Mouse (Mus musculus) neural tube, embryonic 11.5 days (tissue): ENCODE measurements around the gene Crtc1. TPM values are rescaled to one million over a fixed set of nuclear protein-coding genes. Genes with fewer than 3 reads are reported as not detected.

Experiments used
- ATAC-seq: fragments of 200-750 bp; cut with Nextera tagmentation; 2 replicates; pipeline ENCODE4 v1.8.0; 2017; ENCODE audit warnings: moderate number of reproducible peaks, mild to moderate bottlenecking, moderate TSS enrichment, moderate library complexity; ENCODE audit not compliant: insufficient read depth, low FRiP score, low TSS enrichment
- DNase-seq: peaks from one replicate; pipeline ENCODE4 v3.0.0-alpha.2; 2015; ENCODE audit warnings: low spot score
- H3K27ac ChIP-seq: fragments of 300-500 bp; sonication (generic); 2 replicates; pipeline ENCODE4 v1.5.1; 2014; ENCODE audit warnings: low read depth, mild to moderate bottlenecking, low read length
- H3K27me3 ChIP-seq: fragments of 300-500 bp; sonication (generic); 2 replicates; pipeline ENCODE4 v1.6.1; 2014; ENCODE audit warnings: mild to moderate bottlenecking, low read length, mixed read lengths; ENCODE audit not compliant: control insufficient read depth, insufficient read depth
- H3K36me3 ChIP-seq: fragments of 300-500 bp; sonication (generic); 2 replicates; pipeline ENCODE4 v1.6.1; 2014; ENCODE audit warnings: mild to moderate bottlenecking, low read length, moderate library complexity, mixed read lengths; ENCODE audit not compliant: control insufficient read depth, insufficient read depth
- H3K4me1 ChIP-seq: fragments of 300-500 bp; sonication (generic); 2 replicates; pipeline ENCODE4 v1.6.1; 2014; ENCODE audit warnings: low read length, mixed read lengths; ENCODE audit not compliant: control insufficient read depth, insufficient read depth
- H3K4me2 ChIP-seq: fragments of 300-500 bp; sonication (generic); 2 replicates; pipeline ENCODE4 v1.6.1; 2014; ENCODE audit warnings: low read depth, mild to moderate bottlenecking, moderate library complexity
- H3K4me3 ChIP-seq: fragments of 300-500 bp; sonication (generic); 2 replicates; pipeline ENCODE4 v1.5.1; 2014; ENCODE audit warnings: low read depth, low read length
- H3K9ac ChIP-seq: fragments of 300-500 bp; sonication (generic); 2 replicates; pipeline ENCODE4 v1.6.1; 2014; ENCODE audit warnings: mild to moderate bottlenecking, low read length
- H3K9me3 ChIP-seq: fragments of 300-500 bp; sonication (generic); 2 replicates; pipeline ENCODE4 v1.6.1; 2016; ENCODE audit warnings: low read length; ENCODE audit not compliant: control insufficient read depth
- WGBS: fragments of 180-500 bp; shearing (Covaris S2); extraction: QIAGEN DNeasy Blood & Tissue Kit; methylation state at CpG from one replicate; pipeline ENCODE4 v1.1.7; 2014; 5-methylcytosine and 5-hydroxymethylcytosine counted together
- polyA plus RNA-seq: library from polyadenylated mRNA; unstranded; fragments of >200 nt; fragmentation: Nextera tagmentation; extraction: Ambion mirVana; gene quantifications from 2 replicates; pipeline ENCODE4 v1.2.1, GENCODE M21; 2014

Gene Crtc1
- polyA plus RNA-seq, result 16.1 and 17.9 TPM in 2 replicates

DNA sequence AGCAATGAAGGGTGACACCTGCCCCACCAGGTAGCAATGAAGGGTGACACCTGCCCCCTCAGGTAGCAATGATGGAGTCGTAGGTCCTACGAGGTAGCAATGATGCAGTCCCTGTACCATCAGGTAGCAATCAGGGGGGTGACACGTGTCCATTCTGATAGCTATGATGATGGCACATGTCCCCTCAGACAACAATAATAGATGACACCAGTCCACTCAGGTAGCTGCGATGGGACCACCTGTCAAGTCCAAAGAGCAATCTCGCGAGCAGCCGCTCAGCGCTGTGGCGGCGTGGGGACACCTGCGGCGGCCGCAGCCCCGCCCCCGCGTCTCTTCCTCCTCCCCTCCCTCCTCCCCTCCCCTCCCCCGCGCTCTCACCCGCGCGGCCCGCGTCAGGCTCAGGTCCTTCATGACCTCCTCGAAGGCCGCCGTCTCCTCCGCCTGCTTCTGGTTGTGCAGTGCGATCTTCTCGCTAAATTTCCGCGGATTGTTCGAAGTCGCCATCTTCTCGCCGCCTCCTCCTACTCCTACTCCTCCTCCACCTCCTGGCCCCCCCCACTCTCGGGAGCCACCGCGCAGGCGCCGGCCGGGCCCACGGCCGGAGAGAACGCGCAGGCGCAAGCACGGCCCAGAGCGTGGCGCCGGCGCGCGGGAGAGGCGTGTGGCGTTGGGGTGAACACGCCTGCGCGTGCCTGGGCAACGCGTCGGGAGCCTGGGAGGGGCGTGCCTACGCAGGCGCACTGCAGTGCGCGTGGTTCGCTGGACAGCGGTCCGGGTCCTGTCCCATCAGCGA, at the start of gene Crtc1:
Crtc1 (minus strand) TSS at position 525 of the 793 bp plus-strand sequence.
- Histone ChIP-seq H3K9me3 (no peaks in the 10 kb centered on the region), H3K9ac (peak within 1 kb of the TSS; percentile 70), H3K27ac (no peak within 1 kb of the TSS), H3K4me1 (peaks cover 7% of the 10 kb centered on the region; the same call in 1 of the 2 replicates), H3K4me2 (peak within 1 kb of the TSS; percentile 73), H3K36me3 (no peaks in the 10 kb centered on the region; the same call in 1 of the 2 replicates), H3K27me3 (no peaks in the 10 kb centered on the region), H3K4me3 (peak within 1 kb of the TSS; percentile 70)
- WGBS, result under 1% methylated on average over 59 of the region's 70 CpGs
- ATAC-seq, result peak; percentile 96
- peak; percentile 100 for DNase-seq

DNA sequence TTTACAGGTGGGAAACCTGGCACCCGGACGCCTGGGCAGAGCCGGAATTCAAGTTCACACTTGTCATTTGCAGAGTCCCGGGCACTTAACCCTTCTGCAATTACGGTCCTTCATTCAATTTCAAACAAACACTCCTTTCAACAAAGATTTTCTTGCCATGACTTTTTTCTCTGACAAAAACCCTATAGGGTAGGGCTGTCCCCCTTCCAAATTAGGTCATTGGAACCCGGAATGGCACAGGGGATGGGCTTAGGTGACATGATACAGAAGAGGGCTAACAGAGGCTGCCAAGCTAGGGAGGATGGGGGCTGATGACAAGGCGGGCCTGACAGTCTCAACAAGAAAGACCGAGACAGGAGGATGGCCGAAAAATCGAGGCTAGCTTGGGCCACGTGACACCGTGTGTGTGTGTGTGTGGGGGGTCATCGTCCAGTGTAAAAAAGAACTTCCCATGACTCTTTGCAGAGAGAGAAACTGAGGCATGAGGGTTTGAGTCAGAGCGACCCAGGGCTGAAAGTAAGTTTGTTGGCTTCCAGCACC, 49.6 kb upstream of the Crtc1 start:
- 2% methylated on average over 14 of the region's 14 CpGs for WGBS
- DNase-seq, result no peak
- peaks cover 92% of the 10 kb centered on the region for H3K27me3 ChIP-seq

DNA sequence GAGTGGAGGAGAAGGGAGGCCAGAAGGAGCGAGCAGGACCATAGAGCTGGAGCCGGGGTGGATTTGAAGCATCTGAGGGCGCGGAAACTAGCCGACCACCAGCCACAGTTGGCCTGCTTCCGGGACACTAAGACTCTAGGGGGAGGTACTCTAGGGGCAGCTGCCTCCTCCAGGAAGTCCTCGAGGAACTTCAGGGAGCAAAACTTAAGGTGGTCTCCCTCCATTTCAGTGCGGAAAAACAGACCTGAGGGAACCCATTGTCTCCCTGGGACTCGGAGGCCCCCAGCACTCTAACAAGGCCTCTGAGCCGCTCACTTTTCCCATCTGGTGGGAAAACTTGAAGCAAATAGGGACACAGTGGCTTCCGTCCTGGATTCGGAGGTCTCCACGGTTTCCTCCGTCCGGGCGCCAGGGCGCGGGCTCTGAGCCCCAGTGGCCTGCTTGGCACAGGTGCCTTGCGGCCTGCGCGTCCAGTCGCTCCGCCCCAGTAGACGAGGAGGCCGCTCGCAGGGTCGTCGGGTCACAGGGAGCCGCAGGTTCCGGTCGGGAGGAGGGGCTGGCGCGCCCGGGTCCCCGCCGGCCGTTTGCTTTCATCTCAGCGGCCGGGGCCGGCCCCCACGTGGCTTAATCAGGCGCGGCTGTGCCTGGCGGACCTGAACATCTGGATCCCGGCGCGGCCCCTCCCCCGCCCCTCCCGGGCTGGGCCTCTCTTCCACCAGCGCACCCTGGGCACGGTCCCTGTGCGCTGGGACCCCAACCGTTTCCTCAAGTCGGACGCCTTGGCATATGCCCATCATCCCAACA, 48.8 kb upstream of the Crtc1 start:
- WGBS, result 3% methylated on average over 49 of the region's 55 CpGs
- H3K9ac ChIP-seq, result 0 out of 2 replicates have a peak overlapping the region, but pooled peaks have one; percentile 6
- no peaks in the 10 kb centered on the region for H3K9me3 ChIP-seq
- peak; percentile 10; the same call in 1 of the 2 replicates for ATAC-seq
- no peak overlapping the region for H3K27ac ChIP-seq
- no peaks in the 10 kb centered on the region for H3K36me3 ChIP-seq
- peaks cover 84% of the 10 kb centered on the region for H3K27me3 ChIP-seq
- H3K4me1 ChIP-seq, result peaks cover 29% of the 10 kb centered on the region
- no peak for DNase-seq
- peak overlapping the region; percentile 23 for H3K4me3 ChIP-seq
- H3K4me2 ChIP-seq, result peak overlapping the region; percentile 43

More for the DNA sequence above, 49.6 kb upstream of the Crtc1 start:
- Histone ChIP-seq H3K4me3 (peak overlapping the region; percentile 18; the same call in 1 of the 2 replicates), H3K9me3 (no peaks in the 10 kb centered on the region), H3K4me1 (peaks cover 32% of the 10 kb centered on the region), H3K27ac (no peak overlapping the region), H3K4me2 (peak overlapping the region; percentile 43), H3K9ac (no peak overlapping the region), H3K36me3 (no peaks in the 10 kb centered on the region)
- no peak for ATAC-seq

DNA sequence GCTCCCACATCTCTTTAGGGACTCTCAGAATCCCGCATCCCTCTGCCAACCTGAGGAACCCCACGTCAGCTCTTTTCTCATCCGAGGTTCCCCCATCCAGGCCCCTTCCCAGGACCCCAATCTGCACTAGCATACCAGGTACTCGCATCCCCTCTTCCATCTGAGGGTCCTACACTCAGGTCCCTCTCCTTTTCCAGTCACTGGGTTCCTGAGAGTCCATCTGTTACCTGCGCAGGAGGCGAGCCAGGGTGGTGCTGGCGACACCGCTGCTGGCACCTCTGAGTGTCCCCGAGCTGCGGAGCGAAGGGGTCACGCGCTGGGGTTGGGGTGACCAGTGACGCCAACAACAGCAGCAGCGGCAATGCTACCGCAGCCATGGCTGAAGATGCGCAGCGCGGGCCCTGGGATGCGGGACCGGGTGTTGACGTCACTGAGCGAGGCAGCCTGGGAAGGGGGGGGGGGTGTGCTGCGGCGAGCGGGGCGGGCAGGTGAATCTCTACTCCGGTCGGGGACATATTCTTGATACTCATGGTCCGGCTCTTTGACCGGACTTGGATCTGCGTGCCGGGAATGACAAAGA, 47.7 kb upstream of the Crtc1 start, which contains the start of gene Tmem59l:
Tmem59l (minus strand) TSS at position 418 of the 580 bp plus-strand sequence.
- no peak; the same call in 1 of the 2 replicates for ATAC-seq
- Histone ChIP-seq H3K9ac (peak within 1 kb of the TSS; percentile 62), H3K27me3 (peaks cover 72% of the 10 kb centered on the region), H3K27ac (no peak within 1 kb of the TSS), H3K4me1 (peaks cover 22% of the 10 kb centered on the region), H3K4me2 (peak within 1 kb of the TSS; percentile 56), H3K9me3 (no peaks in the 10 kb centered on the region), H3K36me3 (no peaks in the 10 kb centered on the region), H3K4me3 (peak within 1 kb of the TSS; percentile 39)
- 2% methylated on average over 33 of the region's 33 CpGs for WGBS
- DNase-seq, result no peak

DNA sequence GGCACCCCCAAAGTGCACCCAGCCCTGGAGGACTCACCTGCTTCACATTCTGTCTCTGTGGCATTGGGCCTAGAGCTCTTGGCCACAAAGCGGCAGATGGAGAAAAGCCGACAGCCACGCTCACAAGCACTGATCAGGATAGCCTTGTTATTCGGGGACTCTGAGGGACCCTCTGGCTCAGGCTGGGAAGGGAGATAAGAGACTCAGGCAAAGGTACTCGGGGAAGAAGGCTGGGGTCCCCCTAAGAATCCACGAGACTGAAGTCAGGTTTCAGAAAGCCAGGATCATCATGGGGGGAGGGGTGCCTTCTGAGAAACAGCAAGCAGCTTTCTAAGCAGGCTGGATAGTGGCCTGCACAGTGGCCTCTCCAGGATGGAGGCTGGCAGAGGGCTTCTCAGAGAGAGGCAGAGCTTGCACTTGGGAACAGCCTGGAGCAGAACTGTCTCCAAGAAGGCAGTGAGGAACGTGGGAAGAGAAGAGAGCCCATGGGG, 46.9 kb upstream of the Crtc1 start:
- no peaks in the 10 kb centered on the region for H3K9me3 ChIP-seq
- peaks cover 22% of the 10 kb centered on the region for H3K4me1 ChIP-seq
- DNase-seq (no peak), ATAC-seq (no peak)
- H3K27me3 ChIP-seq, result peaks cover 65% of the 10 kb centered on the region
- no peak overlapping the region for H3K4me2 ChIP-seq
- no peak overlapping the region for H3K27ac ChIP-seq
- H3K4me3 ChIP-seq, result no peak overlapping the region
- H3K36me3 ChIP-seq, result no peaks in the 10 kb centered on the region
- WGBS, result 60% methylated on average over 7 of the region's 7 CpGs
- no peak overlapping the region for H3K9ac ChIP-seq

DNA sequence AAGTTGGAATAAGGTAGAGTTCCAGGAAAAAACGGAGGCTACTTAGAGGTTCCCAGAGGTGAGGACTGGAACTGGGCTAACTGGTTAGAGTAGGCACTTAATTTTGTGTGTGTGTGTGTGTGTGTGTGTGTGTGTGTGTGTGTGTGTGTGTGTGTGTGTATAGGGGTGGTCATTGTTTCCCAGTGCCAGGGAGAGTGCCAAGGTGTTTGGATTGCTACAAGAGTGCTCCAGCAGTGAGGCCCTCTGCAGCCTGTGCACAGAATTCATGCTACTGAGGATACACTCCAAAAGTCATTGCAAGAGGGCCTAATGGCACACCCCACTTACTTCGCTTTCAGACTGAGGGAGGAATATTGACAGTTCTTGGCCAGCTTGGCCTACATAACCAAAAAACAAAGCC, 43.6 kb upstream of the Crtc1 start:
- ATAC-seq (no peak), DNase-seq (no peak)
- Histone ChIP-seq H3K36me3 (no peaks in the 10 kb centered on the region), H3K9me3 (no peaks in the 10 kb centered on the region), H3K27me3 (peaks cover 32% of the 10 kb centered on the region), H3K4me1 (peaks cover 3% of the 10 kb centered on the region; the same call in 1 of the 2 replicates), H3K9ac (no peak overlapping the region), H3K27ac (no peak overlapping the region), H3K4me2 (no peak overlapping the region), H3K4me3 (no peak overlapping the region)
- 72% methylated on average over 2 of the region's 2 CpGs for WGBS

DNA sequence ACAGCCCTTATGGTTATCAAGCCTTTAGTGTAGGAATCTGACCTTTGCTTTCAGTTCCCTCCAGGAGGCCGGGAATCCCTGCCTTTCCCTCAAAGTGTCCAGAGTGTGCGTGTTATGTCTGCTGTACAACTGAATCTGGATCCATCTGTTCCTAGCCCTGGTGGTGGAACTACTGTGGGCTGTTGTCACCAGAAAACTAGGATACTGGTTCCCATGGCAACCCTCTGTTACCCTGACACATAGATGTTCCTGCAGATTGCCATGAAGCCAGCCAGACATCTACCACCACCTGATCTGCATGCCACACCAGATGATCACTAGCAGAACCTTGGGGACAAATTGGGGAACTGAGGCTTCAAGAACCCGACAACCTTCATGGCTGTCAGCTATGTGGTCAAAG, 42.5 kb upstream of the Crtc1 start:
- H3K27ac ChIP-seq, result no peak overlapping the region
- H3K36me3 ChIP-seq, result no peaks in the 10 kb centered on the region
- no peak for ATAC-seq
- peaks cover 2% of the 10 kb centered on the region; the same call in 1 of the 2 replicates for H3K4me1 ChIP-seq
- no peak for DNase-seq
- no peaks in the 10 kb centered on the region for H3K9me3 ChIP-seq
- no peak overlapping the region for H3K4me3 ChIP-seq
- peaks cover 25% of the 10 kb centered on the region for H3K27me3 ChIP-seq
- no peak overlapping the region for H3K4me2 ChIP-seq
- WGBS, result 87% methylated on average over 3 of the region's 3 CpGs
- H3K9ac ChIP-seq, result no peak overlapping the region
